Mouse (Mus musculus): ENCODE data around the gene Gm10647. TPM values are rescaled to one million over a fixed set of nuclear protein-coding genes. Genes with fewer than 3 reads are reported as not detected.

Gene Gm10647
- total RNA-seq, 2 experiments from 2014 or later, result 0.20 to 0.38 TPM

Other genes with a start within 250 kb of the Gm10647 start
- gene Usp3, start 203.9 kb upstream of the Gm10647 start, total RNA-seq (2021), result 10 to 100 TPM; 45.8 to 48.5 TPM
- gene Car12, start 83.4 kb upstream of the Gm10647 start, total RNA-seq (2021), result under 1 TPM; 0.19 to 0.20 TPM
- 1 to 10 TPM; 6.1 to 6.2 TPM for gene Aph1b, start 1.5 kb upstream of the Gm10647 start, total RNA-seq (2021)
- gene Aph1c, start 37.7 kb downstream of the Gm10647 start, total RNA-seq (2021), result 1 to 10 TPM; 1.2 to 1.8 TPM
- 10 to 100 TPM; 17.8 to 18.5 TPM for gene Rab8b, start 122.6 kb downstream of the Gm10647 start, total RNA-seq (2021)
- gene Rps27l, start 149.0 kb downstream of the Gm10647 start, total RNA-seq (2021), result 100 to 1,000 TPM; 253 to 256 TPM
- gene Lactb, start 178.4 kb downstream of the Gm10647 start, total RNA-seq (2021), result 10 to 100 TPM; 20.9 to 21.6 TPM